Mouse (Mus musculus): Measurements from ENCODE around the gene Gm44503. TPM values are rescaled to one million over a fixed set of nuclear protein-coding genes. Genes with fewer than 3 reads are reported as not detected.
A peak's percentile ranks its signal among the peaks of the same experiment; 100 is the strongest.

The Gm44503 gene
- polyA plus RNA-seq, 1 experiment from 2014 or later: not detected

DNA sequence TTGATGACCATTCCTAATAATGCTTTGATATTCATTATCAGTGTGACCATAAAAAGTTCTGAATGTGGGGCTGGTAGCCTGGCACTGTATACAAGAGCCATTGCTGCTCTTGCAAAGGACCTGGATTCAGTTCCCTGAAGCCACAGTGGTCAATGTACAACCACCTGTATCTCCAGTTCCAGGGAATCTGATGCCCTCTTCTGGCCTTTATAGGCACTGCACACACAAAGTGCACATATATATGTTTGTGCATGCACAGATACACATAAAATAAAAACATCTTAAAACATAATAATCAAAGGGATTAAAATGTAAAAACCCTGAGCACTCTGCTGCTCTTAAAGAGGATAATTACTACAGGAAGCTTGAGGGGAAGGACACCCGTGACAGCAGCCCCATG is 11.6 kb upstream of the Gm44503 start:
- H3K9me3 ChIP-seq: peaks cover 7% of the 10 kb centered on the region; the same call in 1 of the 2 replicates
- H3K27me3 ChIP-seq (replicated peaks; ENCODE audit: low read depth, poor library complexity, severe bottlenecking): no peaks in the 10 kb centered on the region
- no peaks in the 10 kb centered on the region for H3K4me1 ChIP-seq
- peaks cover 52% of the 10 kb centered on the region for H3K36me3 ChIP-seq (replicated peaks)
- no peak overlapping the region for H3K4me3 ChIP-seq
- no peak overlapping the region for H3K27ac ChIP-seq (replicated peaks)
- WGBS: 93% methylated on average over 1 of the region's 1 CpGs
- no peak for DNase-seq (ENCODE audit: low spot score)

DNA sequence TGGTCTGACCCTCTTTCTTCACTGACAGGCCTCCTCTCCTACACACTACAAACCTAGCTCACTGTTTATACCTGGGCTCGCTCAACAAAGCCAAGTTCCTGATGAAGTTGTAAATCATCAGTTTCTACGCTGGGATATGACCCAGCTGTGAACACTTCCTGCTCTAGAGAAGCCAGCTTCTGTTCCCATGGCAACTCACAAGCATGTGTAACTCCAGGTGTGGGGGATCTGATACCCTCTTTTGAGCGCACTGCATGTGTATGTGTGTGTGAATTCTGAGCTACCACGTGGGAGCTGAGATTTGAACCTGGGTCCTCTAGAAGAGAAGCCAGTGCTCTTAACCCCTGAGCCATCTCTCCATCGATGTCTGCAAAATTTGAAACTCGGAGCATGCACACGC is 9.1 kb upstream of the Gm44503 start:
- no peak overlapping the region for H3K4me3 ChIP-seq
- peaks cover 32% of the 10 kb centered on the region for H3K36me3 ChIP-seq (replicated peaks)
- DNase-seq (ENCODE audit: low spot score): no peak
- peaks cover 7% of the 10 kb centered on the region; the same call in 1 of the 2 replicates for H3K9me3 ChIP-seq
- H3K27ac ChIP-seq (replicated peaks): no peak overlapping the region
- WGBS: 76% methylated on average over 7 of the region's 7 CpGs
- H3K4me1 ChIP-seq: no peaks in the 10 kb centered on the region
- H3K27me3 ChIP-seq (replicated peaks; ENCODE audit: low read depth, poor library complexity, severe bottlenecking): no peaks in the 10 kb centered on the region

- H3K36me3 ChIP-seq (replicated peaks): no peaks in the 10 kb centered on the region
- H3K27me3 ChIP-seq (replicated peaks; ENCODE audit: low read depth, poor library complexity, severe bottlenecking): no peaks in the 10 kb centered on the region
- no peaks in the 10 kb centered on the region for H3K9me3 ChIP-seq
- no peak overlapping the region for H3K4me3 ChIP-seq
- peak; percentile 47 for DNase-seq (ENCODE audit: low spot score)
- 62% methylated on average over 2 of the region's 2 CpGs for WGBS
- peaks cover 14% of the 10 kb centered on the region for H3K4me1 ChIP-seq
- H3K27ac ChIP-seq (replicated peaks): no peak overlapping the region
Measured at GRCm38 (mm10) chr9:72954746-72955145, 3.9 kb upstream of the Gm44503 start.

DNA sequence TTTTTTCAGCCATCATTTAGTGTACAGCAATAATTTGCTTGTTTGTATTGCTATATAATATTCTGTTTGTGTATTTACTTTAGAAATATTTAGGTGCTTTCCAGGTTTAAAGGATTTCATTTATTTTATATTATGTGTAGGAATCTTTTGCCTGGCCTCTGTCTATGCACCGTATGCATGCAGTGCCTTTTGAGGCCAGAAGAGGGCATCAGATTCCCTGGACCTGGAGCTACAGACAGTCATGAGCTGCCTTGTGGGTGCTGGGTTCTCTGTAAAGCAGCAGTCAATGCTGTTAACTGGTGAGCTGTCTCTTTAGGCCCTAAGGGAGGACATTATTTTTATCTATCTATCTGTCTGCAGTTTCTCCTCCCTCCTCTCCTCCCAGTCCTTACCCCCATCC is 3.1 kb upstream of the Gm44503 start:
- Histone ChIP-seq H3K9me3 (no peaks in the 10 kb centered on the region), H3K27ac (replicated peaks) (no peak overlapping the region), H3K27me3 (replicated peaks; ENCODE audit: low read depth, poor library complexity, severe bottlenecking) (no peaks in the 10 kb centered on the region), H3K4me1 (peaks cover 14% of the 10 kb centered on the region), H3K4me3 (no peak overlapping the region), H3K36me3 (replicated peaks) (no peaks in the 10 kb centered on the region)
- peak; percentile 66 for DNase-seq (ENCODE audit: low spot score)
- 18% methylated on average over 1 of the region's 1 CpGs for WGBS

- no peaks in the 10 kb centered on the region for H3K27me3 ChIP-seq (replicated peaks; ENCODE audit: low read depth, poor library complexity, severe bottlenecking)
- no peak for DNase-seq (ENCODE audit: low spot score)
- WGBS: 81% methylated on average over 8 of the region's 8 CpGs
- H3K4me3 ChIP-seq: no peak overlapping the region
- peaks cover 14% of the 10 kb centered on the region for H3K4me1 ChIP-seq
- H3K27ac ChIP-seq (replicated peaks): no peak overlapping the region
- no peaks in the 10 kb centered on the region for H3K36me3 ChIP-seq (replicated peaks)
- H3K9me3 ChIP-seq: no peaks in the 10 kb centered on the region
Measured at GRCm38 (mm10) chr9:72961346-72961745, 2.7 kb downstream of the Gm44503 start.

DNA sequence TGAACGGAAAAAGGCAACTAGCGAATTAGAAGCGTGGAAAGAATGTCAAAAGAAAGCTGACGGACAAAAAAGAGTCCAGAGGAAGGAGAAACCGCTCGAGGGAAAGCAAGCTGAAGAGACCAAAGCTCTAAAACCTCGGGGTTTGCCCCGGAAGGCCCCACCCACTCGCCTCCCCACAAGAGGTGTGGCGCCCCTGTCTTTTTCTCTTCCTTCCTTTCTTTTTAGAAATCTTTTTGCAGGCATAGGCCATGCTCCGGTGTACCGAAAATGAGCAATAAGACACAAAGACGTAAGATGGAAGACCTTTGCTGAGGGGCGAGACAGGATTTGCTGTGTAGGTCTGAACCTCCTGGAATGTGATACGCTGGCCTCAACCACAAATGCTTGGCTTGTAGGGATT is 3.3 kb downstream of the Gm44503 start:
- WGBS: 76% methylated on average over 15 of the region's 15 CpGs
- peaks cover 14% of the 10 kb centered on the region for H3K4me1 ChIP-seq
- DNase-seq (ENCODE audit: low spot score): no peak

GRCm38 (mm10) chr9:72968349-72969061 is 9.9 kb downstream of the Gm44503 start:
- WGBS: 39% methylated on average over 11 of the region's 11 CpGs
- Histone ChIP-seq H3K4me3 (no peak overlapping the region), H3K9me3 (no peaks in the 10 kb centered on the region), H3K4me1 (no peaks in the 10 kb centered on the region), H3K36me3 (replicated peaks) (no peaks in the 10 kb centered on the region), H3K27me3 (replicated peaks; ENCODE audit: low read depth, poor library complexity, severe bottlenecking) (no peaks in the 10 kb centered on the region), H3K27ac (replicated peaks) (no peak overlapping the region)
- DNase-seq (ENCODE audit: low spot score): peak; percentile 33

More for the DNA sequence above, 3.3 kb downstream of the Gm44503 start:
- no peaks in the 10 kb centered on the region for H3K9me3 ChIP-seq
- no peak overlapping the region for H3K27ac ChIP-seq (replicated peaks)
- H3K27me3 ChIP-seq (replicated peaks; ENCODE audit: low read depth, poor library complexity, severe bottlenecking): no peaks in the 10 kb centered on the region
- H3K36me3 ChIP-seq (replicated peaks): no peaks in the 10 kb centered on the region
- no peak overlapping the region for H3K4me3 ChIP-seq

DNA sequence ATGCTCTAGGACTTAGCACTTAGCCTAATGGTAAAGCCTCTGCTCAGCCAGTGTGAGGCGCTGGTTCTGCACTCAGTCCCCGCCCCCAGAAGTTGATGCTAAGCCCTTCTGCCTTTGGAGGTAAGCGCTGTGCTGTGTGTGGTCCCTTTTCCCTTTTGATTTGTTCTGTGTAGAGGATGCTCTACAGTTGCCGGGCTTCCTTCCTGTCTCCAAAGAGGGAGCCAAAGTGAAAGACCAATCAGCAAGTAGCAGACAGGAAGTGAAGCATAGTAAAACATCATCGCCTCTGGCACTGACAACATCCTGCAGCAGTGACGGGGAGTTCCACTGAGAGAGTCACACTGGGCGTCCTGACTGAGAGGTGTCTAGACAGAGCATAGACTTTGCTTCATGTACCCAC is 11.2 kb downstream of the Gm44503 start:
- H3K27me3 ChIP-seq (replicated peaks; ENCODE audit: low read depth, poor library complexity, severe bottlenecking): no peaks in the 10 kb centered on the region
- no peak overlapping the region for H3K27ac ChIP-seq (replicated peaks)
- no peaks in the 10 kb centered on the region for H3K9me3 ChIP-seq
- no peak overlapping the region for H3K4me3 ChIP-seq
- 64% methylated on average over 7 of the region's 7 CpGs for WGBS
- no peak for DNase-seq (ENCODE audit: low spot score)
- no peaks in the 10 kb centered on the region for H3K4me1 ChIP-seq
- H3K36me3 ChIP-seq (replicated peaks): no peaks in the 10 kb centered on the region

- 90% methylated on average over 5 of the region's 5 CpGs for WGBS
- no peaks in the 10 kb centered on the region for H3K9me3 ChIP-seq
- no peak overlapping the region for H3K27ac ChIP-seq (replicated peaks)
- no peak for DNase-seq (ENCODE audit: low spot score)
- H3K4me1 ChIP-seq: no peaks in the 10 kb centered on the region
- no peak overlapping the region for H3K4me3 ChIP-seq
- no peaks in the 10 kb centered on the region for H3K27me3 ChIP-seq (replicated peaks; ENCODE audit: low read depth, poor library complexity, severe bottlenecking)
- no peaks in the 10 kb centered on the region for H3K36me3 ChIP-seq (replicated peaks)
Measured at GRCm38 (mm10) chr9:72972435-72972834, 13.8 kb downstream of the Gm44503 start.

- H3K36me3 ChIP-seq (replicated peaks): no peaks in the 10 kb centered on the region
- H3K4me1 ChIP-seq: no peaks in the 10 kb centered on the region
- H3K4me3 ChIP-seq: no peak overlapping the region
- no peak for DNase-seq (ENCODE audit: low spot score)
- no peaks in the 10 kb centered on the region for H3K27me3 ChIP-seq (replicated peaks; ENCODE audit: low read depth, poor library complexity, severe bottlenecking)
- no peak overlapping the region for H3K27ac ChIP-seq (replicated peaks)
- H3K9me3 ChIP-seq: no peaks in the 10 kb centered on the region
Measured at GRCm38 (mm10) chr9:72972984-72973383, 14.3 kb downstream of the Gm44503 start.

DNA sequence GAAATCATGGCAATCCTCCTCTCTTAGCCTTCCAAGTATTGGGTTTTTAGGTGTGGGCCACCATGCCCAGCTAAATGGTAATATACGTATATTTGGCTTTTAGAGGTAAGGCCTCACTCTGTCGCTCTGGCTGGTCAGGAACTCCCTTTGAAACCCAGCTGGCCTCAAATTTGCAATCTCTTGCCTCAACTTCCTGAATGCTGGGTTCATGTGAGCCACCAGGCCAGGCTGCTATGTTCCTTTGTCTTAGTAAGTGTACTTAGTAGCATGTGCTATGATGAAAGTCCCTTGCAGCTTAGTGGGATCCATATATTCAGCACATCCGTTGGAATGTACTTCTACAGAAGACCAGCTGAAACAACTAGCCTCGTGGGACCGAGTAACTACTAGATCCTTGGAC is 16.1 kb downstream of the Gm44503 start:
- Histone ChIP-seq H3K9me3 (no peaks in the 10 kb centered on the region), H3K27ac (replicated peaks) (no peak overlapping the region), H3K36me3 (replicated peaks) (no peaks in the 10 kb centered on the region), H3K4me1 (no peaks in the 10 kb centered on the region), H3K4me3 (no peak overlapping the region), H3K27me3 (replicated peaks; ENCODE audit: low read depth, poor library complexity, severe bottlenecking) (no peaks in the 10 kb centered on the region)
- DNase-seq (ENCODE audit: low spot score): no peak
- 85% methylated on average over 5 of the region's 5 CpGs for WGBS

GRCm38 (mm10) chr9:72975242-72975641 is 16.6 kb downstream of the Gm44503 start:
- H3K9me3 ChIP-seq: no peaks in the 10 kb centered on the region
- WGBS: 96% methylated on average over 1 of the region's 1 CpGs
- DNase-seq (ENCODE audit: low spot score): no peak
- no peak overlapping the region for H3K4me3 ChIP-seq
- no peaks in the 10 kb centered on the region for H3K4me1 ChIP-seq
- no peaks in the 10 kb centered on the region for H3K36me3 ChIP-seq (replicated peaks)
- H3K27me3 ChIP-seq (replicated peaks; ENCODE audit: low read depth, poor library complexity, severe bottlenecking): no peaks in the 10 kb centered on the region
- no peak overlapping the region for H3K27ac ChIP-seq (replicated peaks)

- DNase-seq (ENCODE audit: low spot score): no peak
Measured at GRCm38 (mm10) chr9:72983066-72983465, 24.4 kb downstream of the Gm44503 start.

More at GRCm38 (mm10) chr9:72983066-72983465, 24.4 kb downstream of the Gm44503 start:
- H3K9me3 ChIP-seq: no peaks in the 10 kb centered on the region
- 74% methylated on average over 2 of the region's 2 CpGs for WGBS
- no peaks in the 10 kb centered on the region for H3K27me3 ChIP-seq (replicated peaks; ENCODE audit: low read depth, poor library complexity, severe bottlenecking)
- no peak overlapping the region for H3K27ac ChIP-seq (replicated peaks)
- H3K36me3 ChIP-seq (replicated peaks): no peaks in the 10 kb centered on the region
- H3K4me1 ChIP-seq: peaks cover 13% of the 10 kb centered on the region
- H3K4me3 ChIP-seq: no peak overlapping the region
